Mouse (Mus musculus): ENCODE results near the gene Rab9.

Rab9 gene

DNA sequence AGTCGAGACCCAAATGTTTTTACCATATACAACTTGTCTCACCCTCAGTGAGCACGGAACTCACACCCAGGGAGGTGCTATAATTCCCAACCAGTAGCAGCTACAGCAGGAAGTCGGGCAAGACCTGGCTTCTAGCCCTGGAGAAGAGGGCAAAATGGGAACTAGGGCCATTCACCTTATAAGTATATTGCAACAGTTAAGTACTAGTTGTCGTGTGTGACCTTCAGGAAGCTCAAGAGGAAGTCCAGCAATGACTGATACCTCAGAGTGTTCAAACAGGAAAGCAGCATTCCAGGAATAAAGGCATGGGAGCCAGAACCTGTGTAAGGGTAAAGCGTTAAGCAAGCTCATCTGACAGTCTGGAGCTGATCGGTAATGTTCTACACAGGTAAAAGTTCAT is 26.1 kb downstream of the Rab9 start:
- in situ Hi-C loops (cut with MseI, MboI) = no loop called here

DNA sequence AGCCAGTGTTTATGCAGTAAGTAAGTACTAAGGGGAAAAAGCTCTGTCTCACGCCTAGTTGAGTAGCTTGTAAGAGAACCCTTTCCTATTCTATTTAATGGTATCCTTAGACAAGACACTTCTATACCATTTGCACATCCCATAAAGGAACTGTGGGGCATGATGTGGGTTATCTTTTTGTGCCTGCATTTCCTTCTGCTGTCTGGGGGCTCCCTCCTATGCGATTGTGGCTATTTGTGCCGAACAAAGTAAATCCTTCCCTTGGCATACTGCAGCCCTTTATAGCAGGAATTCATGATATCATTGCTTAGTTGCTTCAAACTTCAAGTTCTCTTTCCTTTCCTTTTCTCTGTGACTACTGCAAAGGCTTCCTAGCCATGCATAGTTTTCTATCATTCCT is 35.1 kb downstream of the Rab9 start:
- in situ Hi-C loops (cut with MseI, MboI) = no loop called here

DNA sequence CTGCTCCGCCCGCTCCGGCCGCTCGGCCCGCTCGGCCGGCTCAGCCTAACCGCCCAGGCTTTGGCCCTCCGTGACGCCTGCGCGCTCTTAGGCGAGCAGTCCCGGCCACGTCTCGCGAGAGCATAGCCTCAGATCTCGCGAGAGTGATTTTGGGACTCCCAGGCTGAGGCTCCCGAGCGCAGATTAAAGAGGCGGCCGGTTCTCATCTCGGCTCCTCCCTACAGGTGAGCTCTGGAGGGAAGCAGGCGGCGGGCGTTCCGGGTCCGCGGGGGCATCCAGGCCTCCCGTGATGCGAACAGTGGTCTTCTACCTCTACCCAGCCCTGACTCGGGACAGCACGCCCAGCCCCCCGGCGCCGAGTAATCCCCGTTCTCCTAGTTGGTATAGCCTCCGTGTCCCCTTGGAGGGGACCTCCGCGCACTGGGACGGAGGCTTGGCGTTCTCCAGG is 39.0 kb downstream of the Rab9 start, which contains the start of gene Ofd1:
Gene Ofd1, minus strand, starts transcription at position 89 of the 448 bp plus-strand sequence.
- in situ Hi-C loops (cut with MseI, MboI) = no loop called here

DNA sequence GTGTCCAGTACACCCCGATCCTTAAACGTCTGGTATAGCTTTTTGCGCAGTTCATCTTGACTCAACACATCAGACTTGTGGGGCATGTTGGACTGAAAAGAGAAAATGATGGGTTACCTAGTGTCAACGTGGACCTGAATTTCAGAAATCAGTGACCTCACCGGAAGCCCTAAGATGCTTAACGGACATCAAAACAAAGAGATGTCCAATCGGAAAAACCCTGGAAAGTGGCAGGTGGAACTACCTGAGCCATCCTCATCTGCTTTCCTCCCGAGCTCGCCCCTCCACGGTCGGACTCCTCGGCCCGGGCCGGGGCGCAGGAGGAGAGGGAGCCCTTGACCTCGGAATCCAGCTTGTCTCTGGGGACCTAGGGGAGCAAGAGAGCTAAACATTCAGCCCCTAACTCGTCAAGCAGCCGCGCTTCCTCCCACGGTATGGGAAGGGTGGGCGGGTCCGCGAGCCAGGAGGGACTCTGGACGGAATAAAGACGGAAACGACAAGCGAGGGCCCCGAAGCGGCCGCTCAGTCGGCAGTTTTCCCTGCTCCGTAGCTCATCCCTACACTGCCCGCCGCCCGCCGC is 39.5 kb downstream of the Rab9 start, which contains the start of gene Trappc2:
Gene Trappc2, plus strand, starts transcription at position 539 of the 580 bp plus-strand sequence.
- in situ Hi-C loops (cut with MseI, MboI) = no loop called here

DNA sequence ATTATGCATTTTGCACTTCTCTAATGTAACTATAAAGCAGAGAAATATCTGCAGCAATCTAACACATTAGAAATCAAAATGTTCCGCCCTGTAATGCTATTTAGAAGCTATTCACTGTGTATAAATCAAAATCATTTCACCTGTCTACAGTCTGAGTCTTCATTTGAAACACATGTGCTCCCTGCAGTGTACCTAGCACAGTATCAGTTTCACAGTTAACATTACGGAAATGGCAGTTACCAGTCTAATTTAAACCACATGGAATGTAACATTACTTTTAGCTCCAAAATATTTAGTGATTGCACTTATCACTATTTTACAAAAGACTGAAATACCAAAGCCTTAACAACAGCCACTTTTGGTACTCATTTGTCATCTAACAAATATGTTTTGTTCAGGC is 44.9 kb downstream of the Rab9 start:
- in situ Hi-C loops (cut with MseI, MboI) = no loop called here

DNA sequence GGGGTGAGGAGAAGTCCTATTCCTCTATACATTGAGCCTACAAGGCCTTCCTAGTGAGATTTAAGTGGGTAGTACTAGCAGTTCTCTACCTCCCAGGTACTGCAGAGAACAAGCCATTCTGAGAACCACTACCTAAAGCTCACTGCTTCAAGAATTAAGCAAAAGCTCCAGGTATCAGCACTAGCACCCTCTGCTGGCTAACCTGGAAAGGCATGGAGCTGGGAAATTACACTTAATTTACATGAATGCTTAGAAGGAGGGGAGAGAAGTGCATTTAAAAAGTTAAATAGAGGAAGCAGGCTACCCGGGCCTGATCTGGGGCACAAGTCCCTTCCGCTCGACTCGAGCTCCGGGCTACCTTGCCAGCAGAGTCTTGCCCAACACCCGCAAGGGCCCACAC is 63.5 kb downstream of the Rab9 start:
- in situ Hi-C loops (cut with MseI, MboI) = no loop called here

DNA sequence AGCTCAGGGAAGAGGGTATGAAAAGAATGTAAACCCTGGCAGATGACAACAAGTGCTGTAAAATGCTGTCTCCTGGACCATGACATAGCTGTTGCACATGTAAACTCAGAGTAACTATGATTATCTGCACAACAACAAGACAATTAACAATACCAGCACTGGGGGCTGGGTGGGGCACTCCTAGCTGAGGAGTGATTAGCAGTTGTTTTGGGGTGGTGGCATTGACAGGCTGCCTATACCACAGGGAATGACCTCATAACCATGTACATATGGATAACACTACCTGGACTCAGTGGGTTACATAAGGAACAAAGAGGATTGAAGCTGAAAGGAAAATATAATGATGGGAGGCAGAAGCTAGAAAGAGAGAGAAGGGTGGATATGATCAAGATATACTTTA is 71.8 kb downstream of the Rab9 start:
- in situ Hi-C loops (cut with MseI, MboI) = no loop called here
